Mouse (Mus musculus) forebrain, embryonic 15.5 days (tissue): ENCODE data around the gene Adora2b. TPM values are rescaled to one million over a fixed set of nuclear protein-coding genes. Genes with fewer than 3 reads are reported as not detected.

Experiments
- ATAC-seq: fragments of 200-750 bp; cut with Nextera tagmentation; replicated peaks from 2 replicates; pipeline ENCODE4 v1.8.0; 2017; ENCODE audit warnings: mild to moderate bottlenecking, moderate TSS enrichment, moderate library complexity
- H3K27ac ChIP-seq: fragments of 300-500 bp; sonication (generic); replicated peaks from 2 replicates; pipeline ENCODE4 v1.5.1; 2015; ENCODE audit warnings: mild to moderate bottlenecking, inconsistent platforms
- H3K27me3 ChIP-seq: fragments of 300-500 bp; sonication (generic); 2 replicates; pipeline ENCODE4 v1.6.1; 2015; ENCODE audit warnings: inconsistent platforms
- H3K36me3 ChIP-seq: fragments of 300-500 bp; sonication (generic); 2 replicates; pipeline ENCODE4 v1.6.1; 2015; ENCODE audit warnings: mild to moderate bottlenecking, inconsistent platforms
- H3K4me1 ChIP-seq: fragments of 300-500 bp; sonication (generic); 2 replicates; pipeline ENCODE4 v1.6.1; 2015; ENCODE audit warnings: inconsistent platforms
- H3K4me2 ChIP-seq: fragments of 300-500 bp; sonication (generic); replicated peaks from 2 replicates; pipeline ENCODE4 v1.6.1; 2015; ENCODE audit warnings: mild to moderate bottlenecking, inconsistent platforms
- H3K4me3 ChIP-seq: fragments of 300-500 bp; sonication (generic); 2 replicates; pipeline ENCODE4 v1.5.1; 2015; ENCODE audit warnings: mild to moderate bottlenecking, inconsistent platforms
- H3K9ac ChIP-seq: fragments of 300-500 bp; sonication (generic); replicated peaks from 2 replicates; pipeline ENCODE4 v1.6.1; 2015; ENCODE audit warnings: mild to moderate bottlenecking, inconsistent platforms
- H3K9me3 ChIP-seq: fragments of 300-500 bp; sonication (generic); 2 replicates; pipeline ENCODE4 v1.6.1; 2016; ENCODE audit warnings: inconsistent platforms
- WGBS: fragments of 180-500 bp; shearing (Covaris S2); methylation state at CpG from one replicate; pipeline ENCODE4 v1.1.7; 2015; ENCODE audit warnings: mixed read lengths; 5-methylcytosine and 5-hydroxymethylcytosine counted together
- polyA plus RNA-seq: library from polyadenylated mRNA; unstranded; fragments of >200 nt; fragmentation: Nextera tagmentation; extraction: Ambion mirVana; gene quantifications from 2 replicates; pipeline ENCODE4 v1.2.1, GENCODE M21; 2015

The Adora2b gene
- polyA plus RNA-seq, 1 experiment from 2014 or later = 2.4 TPM

- Histone ChIP-seq H3K27ac (no peak overlapping the region), H3K27me3 (no peaks in the 10 kb centered on the region), H3K4me1 (no peaks in the 10 kb centered on the region), H3K4me3 (no peak overlapping the region), H3K36me3 (peaks cover 30% of the 10 kb centered on the region), H3K9ac (no peak overlapping the region), H3K4me2 (no peak overlapping the region), H3K9me3 (no peaks in the 10 kb centered on the region)
- no peak for ATAC-seq
- WGBS = 97% methylated on average over 2 of the region's 2 CpGs
Measured at GRCm38 (mm10) chr11:62305866-62306265, 57.1 kb downstream of the Adora2b start.

- H3K27ac ChIP-seq = no peak overlapping the region
- no peaks in the 10 kb centered on the region for H3K9me3 ChIP-seq
- H3K4me1 ChIP-seq = no peaks in the 10 kb centered on the region
- H3K4me2 ChIP-seq = no peak overlapping the region
- H3K27me3 ChIP-seq = no peaks in the 10 kb centered on the region
- no peak for ATAC-seq
- peaks cover 52% of the 10 kb centered on the region for H3K36me3 ChIP-seq
- 95% methylated on average over 2 of the region's 2 CpGs for WGBS
- no peak overlapping the region for H3K9ac ChIP-seq
- no peak overlapping the region for H3K4me3 ChIP-seq
Measured at GRCm38 (mm10) chr11:62309296-62309695, 60.5 kb downstream of the Adora2b start.

GRCm38 (mm10) chr11:62314984-62315383, 66.2 kb downstream of the Adora2b start:
- no peak overlapping the region for H3K9ac ChIP-seq
- H3K4me1 ChIP-seq = no peaks in the 10 kb centered on the region
- H3K4me3 ChIP-seq = no peak overlapping the region
- H3K36me3 ChIP-seq = peaks cover 74% of the 10 kb centered on the region
- ATAC-seq = no peak
- no peaks in the 10 kb centered on the region for H3K9me3 ChIP-seq
- 98% methylated on average over 5 of the region's 5 CpGs for WGBS
- H3K27me3 ChIP-seq = no peaks in the 10 kb centered on the region
- H3K27ac ChIP-seq = no peak overlapping the region
- no peak overlapping the region for H3K4me2 ChIP-seq

Other genes with a start within 250 kb of the Adora2b start
- gene Zswim7, start 32.4 kb downstream of the Adora2b start, polyA plus RNA-seq = 9.4 and 9.8 TPM in 2 replicates
- gene Ttc19, start 32.5 kb downstream of the Adora2b start, polyA plus RNA-seq = 33.1 and 33.9 TPM in 2 replicates
- gene Pigl, start 209.5 kb downstream of the Adora2b start, polyA plus RNA-seq = 5.4 and 5.5 TPM in 2 replicates
- 212 and 213 TPM in 2 replicates for gene Ncor1, start 209.6 kb downstream of the Adora2b start, polyA plus RNA-seq